Mouse (Mus musculus) CD8-positive naive resting alpha-beta T cell, adult 2 months (primary cell): ENCODE results near the gene Cenpu.

Experiments
- DNase-seq, 2 experiments: peaks; one replicate each; pipeline ENCODE4 v3.0.0; 2022; ENCODE audit warnings: low read depth in 2 of 2, low spot score in 2 of 2

Gene Cenpu

GRCm38 (mm10) chr8:46551615-46552440, at the start of gene Cenpu:
Gene Cenpu, plus strand, starts transcription at chr8:46552028.
- peak; percentile 97 to 99 for DNase-seq

- no peak for DNase-seq
Measured at GRCm38 (mm10) chr8:46502333-46503071, 49.3 kb upstream of the Cenpu start.

- no peak for DNase-seq
Measured at GRCm38 (mm10) chr8:46503072-46503695, 48.6 kb upstream of the Cenpu start.

GRCm38 (mm10) chr8:46504196-46504595, 47.6 kb upstream of the Cenpu start:
- DNase-seq: no peak

GRCm38 (mm10) chr8:46508488-46509395, 43.1 kb upstream of the Cenpu start:
- DNase-seq: no peak

GRCm38 (mm10) chr8:46509474-46509873, 42.4 kb upstream of the Cenpu start:
- no peak for DNase-seq

- DNase-seq: no peak
Measured at GRCm38 (mm10) chr8:46511336-46511735, 40.5 kb upstream of the Cenpu start.

- no peak for DNase-seq
Measured at GRCm38 (mm10) chr8:46512538-46512937, 39.3 kb upstream of the Cenpu start.

- no peak for DNase-seq
Measured at GRCm38 (mm10) chr8:46514027-46514426, 37.8 kb upstream of the Cenpu start.

GRCm38 (mm10) chr8:46520667-46521066, 31.2 kb upstream of the Cenpu start:
- DNase-seq: no peak

- DNase-seq: no peak
Measured at GRCm38 (mm10) chr8:46526098-46526497, 25.7 kb upstream of the Cenpu start.

- no peak for DNase-seq
Measured at GRCm38 (mm10) chr8:46526821-46527220, 25.0 kb upstream of the Cenpu start.

- no peak for DNase-seq
Measured at GRCm38 (mm10) chr8:46529508-46529907, 22.3 kb upstream of the Cenpu start.

- no peak for DNase-seq
Measured at GRCm38 (mm10) chr8:46530541-46530940, 21.3 kb upstream of the Cenpu start.

- no peak for DNase-seq
Measured at GRCm38 (mm10) chr8:46533926-46534325, 17.9 kb upstream of the Cenpu start.

- DNase-seq: no peak
Measured at GRCm38 (mm10) chr8:46539701-46540100, 12.1 kb upstream of the Cenpu start.

GRCm38 (mm10) chr8:46543191-46543590, 8.6 kb upstream of the Cenpu start:
- peak; percentile 55 to 66 for DNase-seq

- DNase-seq: no peak
Measured at GRCm38 (mm10) chr8:46543662-46544061, 8.2 kb upstream of the Cenpu start.

GRCm38 (mm10) chr8:46545854-46546253, 6.0 kb upstream of the Cenpu start:
- no peak for DNase-seq

- no peak for DNase-seq
Measured at GRCm38 (mm10) chr8:46546431-46547176, 5.2 kb upstream of the Cenpu start.
